Mouse (Mus musculus) urinary bladder, adult 18-20 months (tissue): ENCODE measurements around the gene Rad23a.

Source experiments
- DNase-seq, 2 experiments: peaks; one replicate each; pipeline ENCODE4 v3.0.0; 2022; ENCODE audit warnings: low spot score in 2 of 2, mixed read lengths in 2 of 2

The Rad23a gene

GRCm38 (mm10) chr8:84788896-84789295 is 51.6 kb downstream of the Rad23a start:
- DNase-seq: peak; percentile 69 to 74

GRCm38 (mm10) chr8:84787523-84788302 is 52.8 kb downstream of the Rad23a start:
- DNase-seq: no peak

GRCm38 (mm10) chr8:84786801-84787467 is 53.5 kb downstream of the Rad23a start:
- DNase-seq: no peak

GRCm38 (mm10) chr8:84785756-84786677 is 54.4 kb downstream of the Rad23a start:
- no peak for DNase-seq

GRCm38 (mm10) chr8:84785506-84785755 is 55.0 kb downstream of the Rad23a start:
- no peak for DNase-seq

GRCm38 (mm10) chr8:84784681-84785505 is 55.6 kb downstream of the Rad23a start:
- DNase-seq: no peak
